Mouse (Mus musculus) heart, adult 2 months (tissue): ENCODE data around the gene Ndufv2.

Source experiments
- CTCF ChIP-seq: fragments of 200-600 bp; IDR thresholded peaks from 2 replicates; pipeline ENCODE4 v1.8.1; 2022; ENCODE audit warnings: antibody characterized with exemption, mild to moderate bottlenecking, moderate library complexity
- POLR2A ChIP-seq: fragments of 200-500 bp; IDR thresholded peaks from 2 replicates; pipeline ENCODE4 v1.6.1; 2011; ENCODE audit warnings: mild to moderate bottlenecking, low read depth, low read length, control low read depth; ENCODE audit not compliant: insufficient read depth

DNA sequence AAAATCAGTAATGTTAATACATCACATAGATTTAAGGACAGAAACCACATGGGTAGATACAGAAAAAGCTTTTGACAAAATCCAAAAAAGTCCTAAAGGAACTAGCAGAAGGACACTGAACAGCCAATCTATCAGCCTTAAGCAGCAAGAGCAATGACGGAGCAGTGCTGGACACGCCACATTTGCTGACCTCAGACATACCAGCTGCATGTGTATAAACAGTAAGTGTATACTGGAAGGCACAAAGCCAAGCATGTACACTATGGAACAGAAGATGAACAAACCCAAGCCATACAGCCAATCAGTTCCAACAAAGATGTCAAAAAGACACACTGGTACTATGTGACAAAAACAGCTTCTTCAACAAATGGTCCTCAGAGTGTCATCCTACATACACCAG lies 44.2 kb downstream of the Ndufv2 start:
- no peak for TF ChIP-seq CTCF
- no peak for TF ChIP-seq POLR2A
